Mouse (Mus musculus) limb, embryonic 14.5 days (tissue): ENCODE measurements around the gene Ngly1. TPM values are rescaled to one million over a fixed set of nuclear protein-coding genes. Genes with fewer than 3 reads are reported as not detected.

Experiments
- ATAC-seq: fragments of 200-750 bp; cut with Nextera tagmentation; 2 replicates; pipeline ENCODE4 v1.8.0; 2017; ENCODE audit warnings: low read depth, moderate number of reproducible peaks, moderate TSS enrichment; ENCODE audit not compliant: low FRiP score
- DNase-seq: peaks from one replicate; pipeline ENCODE4 v3.0.0-alpha.2; 2015; ENCODE audit warnings: low spot score
- H3K27ac ChIP-seq: fragments of 300-500 bp; sonication (generic); replicated peaks from 2 replicates; pipeline ENCODE4 v1.5.1; 2014; ENCODE audit warnings: low read depth, mild to moderate bottlenecking, low read length, moderate library complexity, mixed read lengths
- H3K27me3 ChIP-seq: fragments of 300-500 bp; sonication (generic); 2 replicates; pipeline ENCODE4 v1.6.1; 2014; ENCODE audit warnings: low read length, mixed read lengths; ENCODE audit not compliant: control insufficient read depth, insufficient read depth
- H3K36me3 ChIP-seq: fragments of 300-500 bp; sonication (generic); 2 replicates; pipeline ENCODE4 v1.6.1; 2014; ENCODE audit warnings: mild to moderate bottlenecking, low read length, moderate library complexity, mixed read lengths; ENCODE audit not compliant: control insufficient read depth, insufficient read depth
- H3K4me1 ChIP-seq: fragments of 300-500 bp; sonication (generic); 2 replicates; pipeline ENCODE4 v1.6.1; 2014; ENCODE audit warnings: antibody characterized with exemption, low read length, mixed read lengths; ENCODE audit not compliant: control insufficient read depth, insufficient read depth
- H3K4me2 ChIP-seq: fragments of 300-500 bp; sonication (generic); replicated peaks from 2 replicates; pipeline ENCODE4 v1.6.1; 2014; ENCODE audit warnings: low read depth, mild to moderate bottlenecking, low read length, moderate library complexity; ENCODE audit not compliant: severe bottlenecking
- H3K4me3 ChIP-seq: fragments of 300-500 bp; sonication (generic); replicated peaks from 2 replicates; pipeline ENCODE4 v1.5.1; 2014; ENCODE audit warnings: low read length
- H3K9ac ChIP-seq: fragments of 300-500 bp; sonication (generic); 2 replicates; pipeline ENCODE4 v1.6.1; 2014; ENCODE audit warnings: mild to moderate bottlenecking, low read depth, low read length, moderate library complexity; ENCODE audit not compliant: severe bottlenecking
- H3K9me3 ChIP-seq: fragments of 300-500 bp; sonication (generic); 2 replicates; pipeline ENCODE4 v1.6.1; 2016; ENCODE audit warnings: low read length; ENCODE audit not compliant: control insufficient read depth
- POLR2A ChIP-seq: fragments of 200-500 bp; IDR thresholded peaks from 2 replicates; pipeline ENCODE4 v1.8.0; 2012; ENCODE audit warnings: inconsistent platforms, mild to moderate bottlenecking, moderate library complexity, borderline replicate concordance; ENCODE audit not compliant: insufficient read depth, insufficient read length; ENCODE audit errors: extremely low read depth
- WGBS: fragments of 180-500 bp; shearing (Covaris S2); extraction: QIAGEN DNeasy Blood & Tissue Kit; methylation state at CpG from one replicate; pipeline ENCODE4 v1.1.7; 2014; 5-methylcytosine and 5-hydroxymethylcytosine counted together
- polyA plus RNA-seq, 2 experiments: library from polyadenylated mRNA; depleted of rRNA in 1 of 2; stranded (reverse) in 1 of 2; unstranded in 1 of 2; fragments of >200 nt; fragmentation: Nextera tagmentation in 1 of 2; extraction: Ambion mirVana in 1 of 2; gene quantifications; 2 replicates each; pipeline versions ENCODE4 v1.2.1 to v1.2.3; 2012 to 2014

Ngly1 gene
- polyA plus RNA-seq, 2 experiments: 22.1 to 45.3 TPM

GRCm38 (mm10) chr14:16246340-16246912, 2.7 kb upstream of the Ngly1 start:
- H3K4me1 ChIP-seq: peaks cover 14% of the 10 kb centered on the region
- WGBS: 85% methylated on average over 2 of the region's 2 CpGs
- TF ChIP-seq POLR2A: no peak
- H3K4me3 ChIP-seq: no peak overlapping the region
- no peaks in the 10 kb centered on the region for H3K9me3 ChIP-seq
- H3K9ac ChIP-seq: no peak overlapping the region
- no peak overlapping the region for H3K4me2 ChIP-seq
- no peaks in the 10 kb centered on the region for H3K27me3 ChIP-seq
- no peaks in the 10 kb centered on the region for H3K36me3 ChIP-seq
- DNase-seq (no peak), ATAC-seq (no peak)
- H3K27ac ChIP-seq: no peak overlapping the region

GRCm38 (mm10) chr14:16248135-16248534, 945 bp upstream of the Ngly1 start:
- no peak for TF ChIP-seq POLR2A
- H3K4me3 ChIP-seq: no peak overlapping the region
- H3K36me3 ChIP-seq: no peaks in the 10 kb centered on the region
- H3K9ac ChIP-seq: no peak overlapping the region
- DNase-seq (no peak), ATAC-seq (no peak)
- WGBS: 72% methylated on average over 3 of the region's 3 CpGs
- H3K4me1 ChIP-seq: peaks cover 14% of the 10 kb centered on the region
- no peaks in the 10 kb centered on the region for H3K9me3 ChIP-seq
- H3K27me3 ChIP-seq: no peaks in the 10 kb centered on the region
- H3K27ac ChIP-seq: no peak overlapping the region
- peak overlapping the region; percentile 73; the same call in 1 of the 2 replicates for H3K4me2 ChIP-seq

- H3K9ac ChIP-seq: peak overlapping the region; percentile 98
- H3K4me1 ChIP-seq: peaks cover 10% of the 10 kb centered on the region
- no peak for DNase-seq
- 12% methylated on average over 9 of the region's 9 CpGs for WGBS
- no peaks in the 10 kb centered on the region for H3K36me3 ChIP-seq
- no peaks in the 10 kb centered on the region for H3K9me3 ChIP-seq
- H3K27me3 ChIP-seq: no peaks in the 10 kb centered on the region
- H3K27ac ChIP-seq: no peak overlapping the region
- H3K4me3 ChIP-seq: peak overlapping the region; percentile 83
- peak overlapping the region; percentile 73 for H3K4me2 ChIP-seq
- no peak for TF ChIP-seq POLR2A
- peak; percentile 4; the same call in 1 of the 2 replicates for ATAC-seq
Measured at GRCm38 (mm10) chr14:16248603-16249157, 400 bp upstream of the Ngly1 start.

GRCm38 (mm10) chr14:16250099-16250498, 1.0 kb downstream of the Ngly1 start:
- DNase-seq (no peak), ATAC-seq (no peak)
- no peak for TF ChIP-seq POLR2A
- Histone ChIP-seq H3K9ac (peak overlapping the region; percentile 98; the same call in 1 of the 2 replicates), H3K27me3 (no peaks in the 10 kb centered on the region), H3K27ac (no peak overlapping the region), H3K9me3 (no peaks in the 10 kb centered on the region), H3K4me1 (peaks cover 10% of the 10 kb centered on the region), H3K36me3 (peaks cover 7% of the 10 kb centered on the region; the same call in 1 of the 2 replicates), H3K4me2 (peak overlapping the region; percentile 73), H3K4me3 (peak overlapping the region; percentile 83)
- 66% methylated on average over 3 of the region's 3 CpGs for WGBS

DNA sequence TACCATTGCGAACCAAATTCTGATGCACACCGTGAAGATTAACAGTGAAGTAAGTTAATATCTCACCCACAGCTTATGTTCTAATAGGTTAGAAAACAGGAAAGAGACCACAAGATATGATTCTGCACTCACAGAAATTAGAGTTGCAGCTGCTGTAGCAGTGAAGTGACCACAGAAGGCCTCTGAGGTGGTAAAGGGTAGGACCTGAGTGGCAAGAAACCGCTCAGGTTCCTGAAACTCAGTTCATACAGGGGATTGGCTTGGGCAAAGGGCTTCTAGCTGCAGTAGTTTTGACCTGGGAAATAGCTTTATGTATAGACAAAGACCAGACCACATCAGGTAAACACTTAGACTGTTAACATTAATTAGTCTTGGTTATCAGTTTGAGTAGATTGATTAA, 6.7 kb downstream of the Ngly1 start:
- Histone ChIP-seq H3K36me3 (peaks cover 29% of the 10 kb centered on the region), H3K27ac (no peak overlapping the region), H3K27me3 (no peaks in the 10 kb centered on the region), H3K9me3 (no peaks in the 10 kb centered on the region), H3K4me3 (no peak overlapping the region), H3K4me2 (no peak overlapping the region), H3K9ac (no peak overlapping the region), H3K4me1 (no peaks in the 10 kb centered on the region)
- WGBS: 94% methylated on average over 3 of the region's 3 CpGs
- no peak for TF ChIP-seq POLR2A
- no peak for ATAC-seq
- no peak for DNase-seq
